Mouse (Mus musculus): Measurements from ENCODE around the gene Rpl18. TPM values are rescaled to one million over a fixed set of nuclear protein-coding genes. Genes with fewer than 3 reads are reported as not detected.

Gene Rpl18
- polyA plus RNA-seq, 1 experiment from 2014 or later, result 966 TPM

DNA sequence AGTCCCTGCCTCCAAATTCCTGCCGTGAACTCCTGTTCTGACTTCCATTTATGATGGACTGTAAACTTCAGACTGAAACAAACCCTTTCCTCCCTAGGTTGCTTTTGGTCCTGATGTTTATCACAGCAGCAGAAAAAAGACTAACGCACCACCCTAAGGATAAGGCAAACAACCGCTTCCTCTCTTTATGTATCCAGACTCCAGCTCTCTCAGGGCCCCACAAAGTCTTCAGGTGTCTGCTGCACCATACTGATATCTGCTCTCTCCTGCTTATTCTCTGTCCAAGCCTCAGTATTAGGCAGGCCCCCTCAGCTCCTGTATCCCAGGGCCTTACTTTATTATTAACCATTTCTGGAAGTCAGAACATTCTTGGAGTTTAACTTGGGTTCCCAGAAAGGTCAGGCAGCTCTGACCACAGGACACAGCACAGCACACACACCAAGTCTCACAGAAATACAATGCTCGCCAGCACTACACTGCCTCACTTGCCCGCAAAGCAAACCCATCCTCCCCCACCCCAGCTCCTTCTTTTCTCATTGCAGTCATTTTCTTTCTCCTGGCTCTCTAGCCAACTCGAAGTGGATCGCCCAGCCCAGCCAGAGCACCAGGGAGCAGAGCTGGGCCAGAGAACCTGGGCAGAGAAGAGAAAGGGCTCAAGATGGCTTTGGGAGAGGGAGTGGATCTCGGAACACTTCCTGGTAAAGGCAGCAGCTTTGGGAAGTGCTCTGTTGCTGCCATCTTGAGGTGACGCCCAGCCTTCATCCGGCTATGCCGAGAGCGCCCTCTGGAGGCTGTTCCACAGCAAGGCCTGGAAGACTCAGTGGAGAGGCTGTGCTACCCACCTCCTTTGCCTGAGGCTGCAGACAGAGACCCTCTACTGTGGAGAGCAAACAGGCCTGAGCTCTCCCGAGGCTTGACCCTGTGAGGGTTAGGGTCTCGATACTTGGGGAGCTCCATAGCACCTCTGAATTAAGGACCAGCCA is 32.8 kb upstream of the Rpl18 start:
- Histone ChIP-seq H3K4me2 (ENCODE audit: low read length) (peak overlapping the region; percentile 33), H3K27me3 (replicated peaks; ENCODE audit: control insufficient read depth, insufficient read depth, low read length) (no peaks in the 10 kb centered on the region), H3K36me3 (ENCODE audit: control insufficient read depth, insufficient read depth, low read length) (no peaks in the 10 kb centered on the region), H3K9ac (ENCODE audit: low read length) (no peak overlapping the region; the same call in 1 of the 2 replicates), H3K4me1 (ENCODE audit: control insufficient read depth, insufficient read depth, low read length) (no peaks in the 10 kb centered on the region), H3K9me3 (replicated peaks; ENCODE audit: control insufficient read depth, low read length) (no peaks in the 10 kb centered on the region), H3K27ac (ENCODE audit: low read depth, low read length) (peak overlapping the region; percentile 34; the same call in 1 of the 2 replicates), H3K4me3 (ENCODE audit: low read depth, low read length) (no peak overlapping the region)
- peak; percentile 84 for ATAC-seq
- WGBS, result 29% methylated on average over 14 of the region's 14 CpGs
- peak; percentile 94 for DNase-seq (ENCODE audit: low spot score)

DNA sequence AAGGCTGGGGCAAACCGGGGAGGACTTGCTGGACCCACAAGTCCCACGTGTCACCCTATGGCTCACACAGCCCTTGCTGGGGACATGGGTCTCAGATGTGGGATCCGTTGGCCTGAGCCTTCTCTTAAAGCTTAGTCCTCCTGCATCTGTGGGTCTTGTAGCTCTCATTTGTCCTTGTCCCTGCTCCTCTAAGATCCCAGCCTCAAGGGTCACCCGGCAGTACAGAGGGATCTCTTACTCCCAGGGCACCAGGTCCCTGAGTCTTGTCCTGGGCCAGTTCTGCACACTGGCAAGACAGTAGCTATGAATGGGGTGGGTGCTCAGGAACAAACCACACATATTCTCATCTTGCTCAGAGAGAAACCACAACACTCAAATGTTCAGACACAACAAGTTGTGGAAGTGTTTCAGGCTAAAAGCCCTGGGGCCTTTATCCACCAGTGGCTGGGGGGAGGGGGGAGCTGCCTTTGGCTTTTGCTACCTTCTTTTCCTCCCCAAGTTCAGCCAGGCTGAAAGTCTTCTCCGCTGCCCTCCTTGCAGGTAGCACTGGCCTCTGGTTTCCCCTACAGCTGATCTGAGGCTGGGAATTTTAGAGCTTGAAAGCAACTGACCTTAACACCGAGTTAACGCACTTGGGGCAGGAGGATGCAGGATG is 31.7 kb upstream of the Rpl18 start, which contains the start of gene Ntn5:
Gene Ntn5 (plus strand): TSS at position 627 of the 655 bp plus-strand sequence.
- no peak within 1 kb of the TSS for H3K27ac ChIP-seq (ENCODE audit: low read depth, low read length)
- H3K4me1 ChIP-seq (ENCODE audit: control insufficient read depth, insufficient read depth, low read length), result no peaks in the 10 kb centered on the region
- ATAC-seq (no peak), DNase-seq (ENCODE audit: low spot score) (no peak)
- H3K4me2 ChIP-seq (ENCODE audit: low read length), result no peak within 1 kb of the TSS
- 0 out of 2 replicates have a peak within 1 kb of the TSS, but pooled peaks have one; percentile 3 for H3K9ac ChIP-seq (ENCODE audit: low read length)
- H3K9me3 ChIP-seq (replicated peaks; ENCODE audit: control insufficient read depth, low read length), result no peaks in the 10 kb centered on the region
- no peak within 1 kb of the TSS for H3K4me3 ChIP-seq (ENCODE audit: low read depth, low read length)
- 82% methylated on average over 7 of the region's 7 CpGs for WGBS
- H3K27me3 ChIP-seq (replicated peaks; ENCODE audit: control insufficient read depth, insufficient read depth, low read length), result no peaks in the 10 kb centered on the region
- H3K36me3 ChIP-seq (ENCODE audit: control insufficient read depth, insufficient read depth, low read length), result no peaks in the 10 kb centered on the region

DNA sequence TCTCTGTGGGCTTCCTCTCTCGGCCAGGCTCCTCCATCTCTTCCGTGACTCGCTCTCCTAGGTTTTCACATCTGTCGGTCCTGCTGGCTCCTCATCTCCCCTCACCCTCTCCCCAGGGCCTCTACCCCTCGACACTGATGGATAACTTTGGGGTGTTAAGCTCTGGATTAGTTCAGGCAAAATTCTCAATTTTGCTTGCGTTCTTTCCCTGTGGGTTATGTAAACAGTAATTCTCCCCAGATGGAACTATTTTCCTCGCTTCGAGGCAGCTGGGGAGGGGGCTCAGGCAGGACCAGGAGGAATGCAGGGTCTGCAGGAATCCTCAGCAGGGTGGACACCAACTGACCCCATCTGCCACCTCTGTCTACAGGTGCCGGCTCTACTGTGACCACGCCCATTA is 29.4 kb upstream of the Rpl18 start:
- H3K36me3 ChIP-seq (ENCODE audit: control insufficient read depth, insufficient read depth, low read length), result no peaks in the 10 kb centered on the region
- no peaks in the 10 kb centered on the region for H3K4me1 ChIP-seq (ENCODE audit: control insufficient read depth, insufficient read depth, low read length)
- no peaks in the 10 kb centered on the region for H3K9me3 ChIP-seq (replicated peaks; ENCODE audit: control insufficient read depth, low read length)
- no peak overlapping the region for H3K4me3 ChIP-seq (ENCODE audit: low read depth, low read length)
- 78% methylated on average over 10 of the region's 10 CpGs for WGBS
- no peaks in the 10 kb centered on the region for H3K27me3 ChIP-seq (replicated peaks; ENCODE audit: control insufficient read depth, insufficient read depth, low read length)
- ATAC-seq (no peak), DNase-seq (ENCODE audit: low spot score) (no peak)
- no peak overlapping the region for H3K27ac ChIP-seq (ENCODE audit: low read depth, low read length)
- no peak overlapping the region for H3K4me2 ChIP-seq (ENCODE audit: low read length)
- no peak overlapping the region for H3K9ac ChIP-seq (ENCODE audit: low read length)

DNA sequence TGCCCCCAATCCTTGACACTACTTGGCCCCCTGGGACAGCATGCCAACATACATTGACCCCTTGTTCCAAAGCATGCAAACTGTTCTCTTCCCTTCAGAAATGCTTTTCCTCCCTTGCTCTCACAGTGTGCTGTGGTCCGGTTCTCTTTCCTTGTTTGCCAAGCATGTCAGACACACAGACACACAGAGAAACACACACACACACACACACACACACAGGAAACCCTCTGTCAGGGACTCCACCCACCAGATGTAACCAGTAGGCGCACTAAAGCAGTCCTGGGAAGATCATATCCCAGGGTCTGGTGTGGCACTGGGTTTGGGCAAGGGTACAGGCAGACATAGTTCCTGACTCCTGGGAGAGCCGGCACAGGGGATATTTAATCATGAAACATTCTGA is 28.4 kb upstream of the Rpl18 start:
- WGBS, result 82% methylated on average over 3 of the region's 3 CpGs

DNA sequence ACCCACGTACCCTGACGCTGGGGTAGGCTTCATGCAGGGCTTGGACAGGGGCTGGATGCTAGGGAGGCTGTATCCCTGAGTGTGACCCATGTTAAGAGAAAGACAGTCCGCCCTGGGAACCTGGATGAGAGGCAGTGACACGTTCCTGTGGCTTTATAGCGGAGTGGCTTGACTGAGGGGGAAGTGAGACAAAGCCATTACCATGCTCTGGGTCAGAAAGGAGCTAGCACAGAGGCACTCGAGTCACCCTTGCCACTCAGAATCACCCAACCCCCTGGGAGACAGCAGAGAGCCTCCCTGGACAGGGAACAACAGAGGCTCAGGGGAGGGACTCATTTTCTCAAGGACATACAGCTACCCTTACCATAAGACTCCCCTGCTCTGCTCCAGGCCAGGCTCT is 26.2 kb upstream of the Rpl18 start:
- DNase-seq (ENCODE audit: low spot score) (no peak), ATAC-seq (no peak)
- H3K36me3 ChIP-seq (ENCODE audit: control insufficient read depth, insufficient read depth, low read length), result no peaks in the 10 kb centered on the region
- H3K27ac ChIP-seq (ENCODE audit: low read depth, low read length), result no peak overlapping the region
- no peak overlapping the region for H3K4me3 ChIP-seq (ENCODE audit: low read depth, low read length)
- H3K9ac ChIP-seq (ENCODE audit: low read length), result no peak overlapping the region
- H3K4me2 ChIP-seq (ENCODE audit: low read length), result no peak overlapping the region
- 64% methylated on average over 6 of the region's 6 CpGs for whole genome bisulfite sequencing
- no peaks in the 10 kb centered on the region for H3K9me3 ChIP-seq (replicated peaks; ENCODE audit: control insufficient read depth, low read length)
- H3K27me3 ChIP-seq (replicated peaks; ENCODE audit: control insufficient read depth, insufficient read depth, low read length), result no peaks in the 10 kb centered on the region
- H3K4me1 ChIP-seq (ENCODE audit: control insufficient read depth, insufficient read depth, low read length), result no peaks in the 10 kb centered on the region

More for the DNA sequence above, 28.4 kb upstream of the Rpl18 start:
- H3K36me3 ChIP-seq (ENCODE audit: control insufficient read depth, insufficient read depth, low read length), result no peaks in the 10 kb centered on the region
- no peak overlapping the region for H3K27ac ChIP-seq (ENCODE audit: low read depth, low read length)
- H3K27me3 ChIP-seq (replicated peaks; ENCODE audit: control insufficient read depth, insufficient read depth, low read length), result no peaks in the 10 kb centered on the region
- ATAC-seq, result no peak
- H3K4me3 ChIP-seq (ENCODE audit: low read depth, low read length), result no peak overlapping the region
- H3K9ac ChIP-seq (ENCODE audit: low read length), result no peak overlapping the region
- no peaks in the 10 kb centered on the region for H3K9me3 ChIP-seq (replicated peaks; ENCODE audit: control insufficient read depth, low read length)
- H3K4me1 ChIP-seq (ENCODE audit: control insufficient read depth, insufficient read depth, low read length), result no peaks in the 10 kb centered on the region
- DNase-seq (ENCODE audit: low spot score), result no peak
- no peak overlapping the region for H3K4me2 ChIP-seq (ENCODE audit: low read length)

DNA sequence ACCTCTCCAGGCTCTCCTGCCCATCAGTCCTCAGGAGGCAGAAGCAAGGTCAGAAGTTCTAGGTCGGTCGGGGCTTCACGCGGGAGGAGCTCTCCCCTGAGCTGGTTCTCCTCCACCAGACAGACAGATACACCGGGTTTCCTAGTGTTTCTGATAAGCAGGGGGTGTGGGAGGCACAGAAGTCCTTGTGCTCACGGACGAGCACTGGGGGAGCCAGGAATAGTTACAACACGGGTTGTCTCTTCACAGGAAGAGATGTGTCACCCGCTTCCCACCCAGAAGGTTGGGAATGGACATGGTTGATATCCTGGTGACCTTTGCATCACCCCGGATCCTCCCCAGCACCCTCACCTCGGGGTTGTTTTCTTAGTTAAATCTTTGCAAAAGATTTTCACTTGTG is 25.5 kb upstream of the Rpl18 start:
- no peak for ATAC-seq
- WGBS, result 83% methylated on average over 11 of the region's 11 CpGs
- DNase-seq (ENCODE audit: low spot score), result no peak

DNA sequence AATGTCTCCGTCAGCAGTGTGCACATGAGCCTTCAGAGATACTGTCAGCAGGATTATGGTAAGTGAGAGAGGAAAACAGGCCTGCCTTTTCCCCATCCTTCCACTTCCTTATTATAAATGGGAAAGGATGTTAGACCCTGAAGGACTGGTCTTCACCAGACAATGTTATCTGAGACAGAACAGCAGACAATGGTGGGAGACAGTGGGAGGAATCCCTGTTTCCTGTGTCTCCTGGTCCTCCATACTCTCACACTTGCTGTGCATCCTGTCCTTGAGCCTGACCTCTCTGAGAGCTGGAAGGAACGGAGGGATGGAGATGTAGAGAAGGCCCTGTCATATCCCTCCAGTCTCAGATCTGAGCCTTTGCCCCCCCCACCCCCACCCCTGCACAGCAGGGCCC is 22.9 kb upstream of the Rpl18 start:
- Histone ChIP-seq H3K4me2 (ENCODE audit: low read length) (no peak overlapping the region), H3K4me3 (ENCODE audit: low read depth, low read length) (no peak overlapping the region), H3K9ac (ENCODE audit: low read length) (no peak overlapping the region), H3K9me3 (replicated peaks; ENCODE audit: control insufficient read depth, low read length) (no peaks in the 10 kb centered on the region), H3K4me1 (ENCODE audit: control insufficient read depth, insufficient read depth, low read length) (no peaks in the 10 kb centered on the region), H3K27me3 (replicated peaks; ENCODE audit: control insufficient read depth, insufficient read depth, low read length) (no peaks in the 10 kb centered on the region), H3K27ac (ENCODE audit: low read depth, low read length) (no peak overlapping the region), H3K36me3 (ENCODE audit: control insufficient read depth, insufficient read depth, low read length) (no peaks in the 10 kb centered on the region)
- ATAC-seq (no peak), DNase-seq (ENCODE audit: low spot score) (no peak)
- 87% methylated on average over 2 of the region's 2 CpGs for WGBS

More for the DNA sequence above, 25.5 kb upstream of the Rpl18 start:
- no peaks in the 10 kb centered on the region for H3K36me3 ChIP-seq (ENCODE audit: control insufficient read depth, insufficient read depth, low read length)
- no peaks in the 10 kb centered on the region for H3K9me3 ChIP-seq (replicated peaks; ENCODE audit: control insufficient read depth, low read length)
- H3K9ac ChIP-seq (ENCODE audit: low read length), result no peak overlapping the region
- H3K27me3 ChIP-seq (replicated peaks; ENCODE audit: control insufficient read depth, insufficient read depth, low read length), result no peaks in the 10 kb centered on the region
- H3K27ac ChIP-seq (ENCODE audit: low read depth, low read length), result no peak overlapping the region
- no peaks in the 10 kb centered on the region for H3K4me1 ChIP-seq (ENCODE audit: control insufficient read depth, insufficient read depth, low read length)
- no peak overlapping the region for H3K4me2 ChIP-seq (ENCODE audit: low read length)
- H3K4me3 ChIP-seq (ENCODE audit: low read depth, low read length), result no peak overlapping the region

DNA sequence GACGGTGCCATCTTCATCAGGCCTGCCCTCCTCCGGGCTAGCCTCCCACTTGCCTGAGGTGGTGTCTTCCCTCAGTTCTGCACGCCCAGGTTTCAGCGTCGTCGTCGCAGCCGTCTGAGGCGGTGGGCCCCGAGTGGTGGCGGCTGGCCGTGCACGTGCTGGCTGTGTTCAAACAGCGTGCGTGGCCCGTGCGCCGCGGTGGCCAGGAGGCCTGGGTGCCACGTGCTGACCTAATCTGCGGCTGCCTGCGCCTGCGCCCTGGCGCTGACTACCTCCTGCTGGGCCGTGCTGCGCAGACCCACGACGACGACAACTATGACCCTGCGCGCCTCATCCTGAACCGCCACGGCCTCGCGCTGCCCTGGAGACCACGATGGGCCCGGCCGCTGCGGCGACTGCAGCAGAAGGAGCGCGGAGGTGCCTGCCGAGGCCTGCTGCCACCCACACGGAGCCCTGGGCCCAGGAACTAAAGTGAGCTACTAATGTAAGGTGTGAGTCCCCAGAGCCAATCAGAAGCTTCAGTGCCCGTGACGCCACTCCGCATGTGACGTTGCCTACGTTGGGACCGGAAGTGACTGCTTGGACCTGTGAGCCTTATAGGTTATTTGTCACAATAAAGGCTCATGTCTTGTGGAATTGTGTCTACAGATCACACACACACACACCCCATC is 21.2 kb upstream of the Rpl18 start, which contains the start of gene Sec1:
Gene Sec1 (minus strand): TSS at position 482 of the 671 bp plus-strand sequence.
- DNase-seq (ENCODE audit: low spot score) (no peak), ATAC-seq (no peak)
- WGBS, result 91% methylated on average over 50 of the region's 50 CpGs
- H3K4me1 ChIP-seq (ENCODE audit: control insufficient read depth, insufficient read depth, low read length), result no peaks in the 10 kb centered on the region
- H3K4me2 ChIP-seq (ENCODE audit: low read length), result no peak within 1 kb of the TSS
- H3K9me3 ChIP-seq (replicated peaks; ENCODE audit: control insufficient read depth, low read length), result no peaks in the 10 kb centered on the region
- no peak within 1 kb of the TSS for H3K4me3 ChIP-seq (ENCODE audit: low read depth, low read length)
- peaks cover 7% of the 10 kb centered on the region for H3K27me3 ChIP-seq (replicated peaks; ENCODE audit: control insufficient read depth, insufficient read depth, low read length)
- no peak within 1 kb of the TSS for H3K27ac ChIP-seq (ENCODE audit: low read depth, low read length)
- H3K36me3 ChIP-seq (ENCODE audit: control insufficient read depth, insufficient read depth, low read length), result no peaks in the 10 kb centered on the region
- H3K9ac ChIP-seq (ENCODE audit: low read length), result no peak within 1 kb of the TSS
